In the genomic region with DNA sequence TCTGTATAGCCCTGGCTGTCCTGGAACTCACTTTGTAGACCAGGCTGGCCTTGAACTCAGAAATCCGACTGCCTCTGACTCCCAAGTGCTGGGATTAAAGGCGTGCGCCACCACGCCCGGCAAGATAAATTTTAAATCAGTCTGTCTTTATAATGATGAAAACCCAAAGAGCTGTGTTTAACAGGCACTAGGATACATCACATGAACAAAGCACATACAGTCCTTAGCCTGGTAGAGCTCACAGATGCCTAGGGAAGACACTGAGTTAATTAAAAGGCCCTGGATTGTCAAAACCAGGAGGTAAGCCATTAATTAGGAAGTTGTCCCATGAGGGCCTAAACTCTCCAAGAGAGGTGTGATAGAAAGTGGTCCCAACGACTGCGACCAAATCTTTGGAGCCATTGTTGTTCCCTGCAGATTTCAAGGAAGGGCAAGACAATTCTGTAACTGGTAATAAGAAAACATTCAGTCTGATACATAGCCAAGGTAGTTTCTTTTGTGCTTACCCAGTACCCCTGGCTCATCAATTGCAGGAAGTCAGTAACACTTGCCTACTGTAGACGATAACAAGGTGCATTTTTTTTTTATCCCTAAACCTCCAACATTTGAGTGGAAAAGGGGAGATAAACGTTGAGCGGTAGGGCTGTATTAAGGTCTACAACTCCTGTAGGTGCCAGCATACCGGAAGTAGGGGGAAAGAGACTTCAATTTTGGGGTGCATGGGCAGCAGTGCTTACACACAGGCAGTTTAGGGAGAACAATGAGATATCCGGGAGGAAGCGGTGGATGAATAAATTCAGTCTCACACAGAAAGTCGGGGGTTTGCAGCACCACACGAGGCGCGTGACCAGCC, we compare ENCODE assay signal across 8 mouse cellular contexts. TPM values are rescaled to one million over a fixed set of nuclear protein-coding genes. Genes with fewer than 3 reads are reported as not detected.
A peak's percentile ranks its signal among the peaks of the same experiment; 100 is the strongest.
DNase-seq lines count a peak whose midpoint lies in the region; ATAC-seq and TF ChIP-seq lines count a peak whose summit lies in the region.

No protein-coding gene starts in this region.

- DNase-seq in kidney, postnatal 0 days (ENCODE audit: low spot score) = no peak
- DNase-seq in kidney, postnatal 14 days = no peak
- no peak for DNase-seq in heart, postnatal 0 days (ENCODE audit: low spot score)
- no peak for DNase-seq in right cerebral cortex, postnatal 14 days
- no peak for DNase-seq in gastrocnemius, postnatal 25 days
- no peak for DNase-seq in urinary bladder, adult 18-20 months (ENCODE audit: low spot score in 2 of 2)

- peak overlapping the region; percentile 99 for H3K27ac ChIP-seq in kidney, postnatal 0 days
- H3K27ac ChIP-seq in bone marrow, adult 2 months (ENCODE audit: control insufficient read depth, insufficient read depth, low read depth, low read length, poor library complexity) = peak overlapping the region; percentile 85
- peak overlapping the region; percentile 96 for H3K27ac ChIP-seq in heart, postnatal 0 days (ENCODE audit: low read depth)

- H3K9ac ChIP-seq in kidney, postnatal 0 days (ENCODE audit: low read depth, low read length) = peak overlapping the region; percentile 100
- H3K9ac ChIP-seq in heart, postnatal 0 days (replicated peaks; ENCODE audit: low read depth, low read length) = peak overlapping the region; percentile 97

- no peaks in the 10 kb centered on the region for H3K36me3 ChIP-seq in kidney, postnatal 0 days (ENCODE audit: insufficient read depth, low read length)
- no peaks in the 10 kb centered on the region for H3K36me3 ChIP-seq in heart, postnatal 0 days (replicated peaks; ENCODE audit: control insufficient read depth, insufficient read depth, low read length)

- peak overlapping the region; percentile 98 for H3K4me3 ChIP-seq in kidney, postnatal 0 days (replicated peaks; ENCODE audit: low read depth, low read length)
- H3K4me3 ChIP-seq in bone marrow, adult 2 months (replicated peaks; ENCODE audit: control insufficient read depth, low read depth, low read length) = peak overlapping the region; percentile 81
- H3K4me3 ChIP-seq in heart, postnatal 0 days (ENCODE audit: low read depth, low read length) = peak overlapping the region; percentile 93

- 40% methylated on average over 17 of the region's 17 CpGs for WGBS in kidney, postnatal 0 days
- 33% methylated on average over 17 of the region's 17 CpGs for WGBS in bone marrow, adult 2 months
- WGBS in heart, postnatal 0 days = 41% methylated on average over 17 of the region's 17 CpGs

- TF ChIP-seq EP300 in heart, postnatal 0 days (IDR thresholded peaks at IDR 0.05; ENCODE audit: low read depth) = no peak

- no peak for TF ChIP-seq POLR2A in bone marrow, adult 2 months (IDR thresholded peaks at IDR 0.05; ENCODE audit: borderline replicate concordance, control insufficient read depth, low read depth, low read length)

- H3K4me2 ChIP-seq in kidney, postnatal 0 days (ENCODE audit: low read length) = peak overlapping the region; percentile 65
- H3K4me2 ChIP-seq in heart, postnatal 0 days (ENCODE audit: low read depth, low read length) = peak overlapping the region; percentile 65

- H3K4me1 ChIP-seq in kidney, postnatal 0 days (replicated peaks; ENCODE audit: insufficient read depth, low read length) = peaks cover 9% of the 10 kb centered on the region; the same call in 1 of the 2 replicates
- H3K4me1 ChIP-seq in bone marrow, adult 2 months (ENCODE audit: control insufficient read depth, insufficient read depth, low read length) = peaks cover 1% of the 10 kb centered on the region; the same call in 1 of the 2 replicates
- peaks cover 27% of the 10 kb centered on the region for H3K4me1 ChIP-seq in heart, postnatal 0 days (ENCODE audit: control insufficient read depth, insufficient read depth)

- TF ChIP-seq CTCF in kidney, postnatal 0 days (IDR thresholded peaks at IDR 0.05; ENCODE audit: low read depth) = no peak
- no peak for TF ChIP-seq CTCF in bone marrow, adult 2 months (IDR thresholded peaks at IDR 0.05; ENCODE audit: control insufficient read depth, insufficient read depth, low read length)
- no peak for TF ChIP-seq CTCF in heart, postnatal 0 days (IDR thresholded peaks at IDR 0.05; ENCODE audit: low read depth)

- H3K9me3 ChIP-seq in kidney, postnatal 0 days (replicated peaks; ENCODE audit: low read length) = no peaks in the 10 kb centered on the region
- no peaks in the 10 kb centered on the region for H3K9me3 ChIP-seq in heart, postnatal 0 days (replicated peaks; ENCODE audit: control insufficient read depth, low read length)

- no peaks in the 10 kb centered on the region for H3K27me3 ChIP-seq in kidney, postnatal 0 days (ENCODE audit: insufficient read depth, low read length)
- H3K27me3 ChIP-seq in heart, postnatal 0 days (ENCODE audit: control insufficient read depth, insufficient read depth, low read length) = no peaks in the 10 kb centered on the region

- no peak for ATAC-seq in kidney, postnatal 0 days (replicated peaks; ENCODE audit: low FRiP score, low read depth)
- no peak for ATAC-seq in heart, postnatal 0 days (ENCODE audit: insufficient read depth, low read depth)
- ATAC-seq in megakaryocyte progenitor cell, adult 5-6 weeks (replicated peaks; ENCODE audit: poor library complexity) = peak; percentile 45

RNA-seq across cellular contexts. Expression of gene Pum2, which starts 0.6 kb away (rescaled TPM):
- 35.5 and 39.5 TPM in 2 replicates for polyA plus RNA-seq in kidney, postnatal 0 days (2015; fragmentation: Nextera tagmentation; extraction: Ambion mirVana)
- polyA plus RNA-seq in bone marrow, adult 2 months (2011; ENCODE audit: insufficient read depth, insufficient read length, low replicate concordance, missing spikeins) = 26.8 and 34.7 TPM in 2 replicates
- 100 TPM in 2 replicates for total RNA-seq in heart, postnatal 0 days (2014; rRNA removed; ENCODE audit: low replicate concordance)
- polyA plus RNA-seq in heart, postnatal 0 days (2015; fragmentation: Nextera tagmentation; extraction: Ambion mirVana) = 18.6 and 20.9 TPM in 2 replicates
- 164 and 166 TPM in 2 replicates for total RNA-seq in megakaryocyte progenitor cell, adult 5-6 weeks (2015)
- 116 and 129 TPM in 2 replicates for total RNA-seq in megakaryocyte progenitor cell, adult 5-6 weeks (2017)
- 10 to 100 TPM; 60.0 to 71.0 TPM for total RNA-seq in gastrocnemius, postnatal 25 days (2021)
